Mouse (Mus musculus) right cerebral cortex, postnatal 36 days (tissue): ENCODE measurements around the gene Alox5ap.
A peak's percentile ranks its signal among the peaks of the same experiment; 100 is the strongest.

ENCODE experiments used
- DNase-seq, 2 experiments: peaks; one replicate each; pipeline ENCODE4 v3.0.0; 2022; ENCODE audit warnings: low spot score in 2 of 2, mixed read lengths in 1 of 2

The Alox5ap gene

DNA sequence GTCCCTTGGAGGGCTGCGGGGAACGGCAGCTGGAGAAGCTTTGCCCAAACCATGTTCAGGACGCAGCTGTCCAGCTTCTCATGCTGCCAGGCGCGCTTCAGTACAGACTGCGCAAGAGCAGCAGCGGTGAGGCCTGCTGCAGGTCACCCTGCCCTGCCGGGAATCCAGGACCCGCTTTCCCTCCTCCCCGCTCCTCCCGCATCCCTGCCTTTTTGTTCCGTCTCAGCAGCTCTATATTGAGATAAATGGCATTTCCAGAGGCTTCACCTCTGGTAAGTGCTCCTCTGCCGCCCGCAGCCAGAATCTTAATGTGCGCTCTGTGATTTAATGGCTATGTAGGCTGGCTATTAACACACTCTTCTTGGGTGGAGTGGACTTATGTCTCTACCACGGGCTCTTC is 5.5 kb upstream of the Alox5ap start:
- DNase-seq = no peak

GRCm38 (mm10) chr5:149261449-149261848 is 3.1 kb upstream of the Alox5ap start:
- DNase-seq = no peak

DNA sequence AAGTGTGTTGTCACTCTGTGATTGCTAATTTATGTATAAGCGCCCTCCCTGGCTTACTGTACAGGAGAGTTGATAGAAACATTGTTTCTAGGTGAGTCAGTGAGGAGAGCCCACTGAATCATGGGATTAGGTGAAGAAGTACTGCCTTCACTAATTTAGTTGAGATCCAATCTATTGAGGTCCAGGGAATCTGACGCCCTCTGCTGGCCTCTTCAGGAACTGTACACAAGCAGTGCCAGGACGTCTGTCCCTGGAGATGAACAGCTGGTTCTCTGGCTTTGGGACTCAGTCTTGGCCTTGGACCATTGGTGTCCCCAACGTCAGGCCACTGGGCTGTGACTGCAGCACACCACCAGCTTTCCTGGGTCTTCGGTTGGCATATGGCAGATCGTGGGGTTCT is 2.7 kb upstream of the Alox5ap start:
- no peak for DNase-seq

DNA sequence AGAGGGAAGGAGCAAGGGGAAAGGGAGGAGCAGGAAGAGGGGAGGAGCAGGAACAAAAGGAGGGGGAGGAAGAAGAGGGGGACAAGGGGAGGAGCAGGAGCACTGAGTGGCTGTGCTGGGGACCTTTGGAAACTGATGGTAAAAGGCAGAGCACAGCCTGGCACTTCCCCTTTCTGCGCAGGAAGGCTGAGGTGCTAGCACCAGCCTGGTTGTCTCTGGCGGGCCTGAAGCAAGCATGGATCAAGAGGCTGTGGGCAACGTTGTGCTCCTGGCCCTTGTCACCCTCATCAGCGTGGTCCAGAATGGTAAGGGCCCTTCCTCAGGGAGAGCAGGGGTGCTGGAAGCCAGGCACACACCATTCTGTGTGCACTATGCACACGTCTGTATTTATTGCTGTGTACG is 312 bp downstream of the Alox5ap start:
- no peak for DNase-seq

DNA sequence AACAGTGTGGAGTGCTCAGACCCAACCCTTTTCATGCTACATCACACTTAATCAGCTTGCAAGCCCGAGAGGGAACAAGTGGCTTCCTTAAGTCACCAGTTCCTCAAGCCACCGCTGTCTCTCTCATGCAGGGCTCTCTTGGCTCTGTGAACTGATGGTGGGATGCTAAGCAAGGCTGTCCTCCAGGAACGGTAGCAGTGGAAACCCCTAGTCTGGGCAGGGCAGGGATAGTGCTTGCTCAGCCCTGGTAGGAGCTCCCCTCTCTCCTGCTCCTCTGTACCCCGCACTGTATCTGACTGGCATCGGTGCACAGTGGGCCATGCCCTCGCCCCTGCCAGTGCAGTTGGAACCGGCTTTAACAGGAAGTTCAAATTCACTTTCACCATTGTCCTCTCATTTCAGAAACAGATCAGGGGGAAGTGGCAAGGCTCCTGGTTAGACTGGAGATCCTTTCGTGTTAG is 2.2 kb downstream of the Alox5ap start:
- no peak for DNase-seq

- no peak for DNase-seq
Observed at GRCm38 (mm10) chr5:149267493-149267892, 2.9 kb downstream of the Alox5ap start.

DNA sequence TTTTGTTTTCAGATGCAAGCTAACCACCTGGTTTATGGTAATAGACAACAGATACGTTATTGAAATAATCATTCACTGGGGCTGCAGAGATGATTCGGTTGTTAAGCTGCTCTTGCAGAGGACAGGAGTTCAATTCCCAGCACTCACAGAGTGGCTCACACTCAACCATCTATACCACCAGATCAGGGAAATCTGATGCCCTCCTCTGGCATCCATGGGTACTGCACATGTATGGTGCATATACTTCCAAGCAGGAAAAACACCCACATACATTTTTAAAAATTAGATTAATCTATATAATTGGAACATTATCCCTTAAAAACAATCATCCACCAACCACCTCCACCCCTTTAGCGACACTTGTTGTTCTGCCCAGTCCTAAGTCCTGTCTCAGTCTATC is 6.7 kb downstream of the Alox5ap start:
- no peak for DNase-seq

GRCm38 (mm10) chr5:149272535-149272934 is 8.0 kb downstream of the Alox5ap start:
- DNase-seq = no peak

DNA sequence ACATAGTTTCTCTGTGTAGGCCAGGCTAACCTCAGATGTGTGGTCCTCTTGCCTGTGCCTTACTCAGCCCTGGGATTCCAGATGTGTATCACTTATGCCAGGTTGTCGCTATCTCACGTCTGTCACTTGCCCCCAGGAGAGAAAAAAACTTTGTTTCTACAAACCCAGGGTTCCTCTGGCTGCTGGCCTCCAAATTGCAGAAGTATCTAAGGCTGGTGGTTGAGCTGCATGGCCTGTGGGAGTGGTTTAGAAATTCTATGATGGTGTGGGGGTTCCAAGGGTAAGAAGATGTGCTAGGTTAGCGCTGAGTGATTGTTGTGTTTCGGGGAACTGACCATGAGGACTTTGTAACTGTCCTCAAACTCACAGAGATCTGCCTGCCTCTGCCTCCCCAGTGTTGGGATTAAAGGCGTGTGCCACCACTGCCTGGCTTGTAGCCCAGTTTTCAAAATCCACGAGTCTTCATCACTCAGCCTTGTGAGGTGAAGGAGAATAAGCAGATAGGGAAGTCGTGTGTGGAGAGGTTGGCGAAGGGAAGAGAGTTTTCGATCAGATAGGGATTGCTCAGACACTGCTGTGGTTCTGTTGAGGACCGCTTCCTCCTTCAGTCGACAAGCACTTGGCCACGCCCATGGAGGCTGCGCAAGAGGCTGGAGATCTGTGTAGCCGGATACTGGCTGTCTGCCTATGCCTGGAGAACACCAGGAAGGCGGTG is 10.0 kb downstream of the Alox5ap start:
- DNase-seq = no peak

DNA sequence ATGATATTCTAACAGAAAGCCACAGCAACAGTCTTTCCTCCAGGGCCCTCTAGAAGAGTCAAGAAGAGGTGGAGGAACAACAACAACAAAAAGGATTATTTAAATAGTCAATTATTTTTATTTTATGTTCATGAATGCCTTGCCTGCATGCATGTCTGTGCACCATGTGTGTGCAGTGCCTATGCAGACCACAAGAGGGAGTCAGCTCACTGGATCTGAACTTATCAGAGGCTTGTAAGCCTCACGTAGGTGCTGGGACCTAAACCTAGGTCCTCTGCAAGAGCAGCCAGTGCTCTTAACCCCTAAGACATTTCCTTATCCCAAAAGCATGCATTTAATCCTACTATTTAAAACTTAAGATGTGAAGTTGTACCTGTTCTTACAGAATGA is 10.5 kb downstream of the Alox5ap start:
- no peak for DNase-seq

- DNase-seq = no peak
Observed at GRCm38 (mm10) chr5:149277529-149277928, 13.0 kb downstream of the Alox5ap start.

DNA sequence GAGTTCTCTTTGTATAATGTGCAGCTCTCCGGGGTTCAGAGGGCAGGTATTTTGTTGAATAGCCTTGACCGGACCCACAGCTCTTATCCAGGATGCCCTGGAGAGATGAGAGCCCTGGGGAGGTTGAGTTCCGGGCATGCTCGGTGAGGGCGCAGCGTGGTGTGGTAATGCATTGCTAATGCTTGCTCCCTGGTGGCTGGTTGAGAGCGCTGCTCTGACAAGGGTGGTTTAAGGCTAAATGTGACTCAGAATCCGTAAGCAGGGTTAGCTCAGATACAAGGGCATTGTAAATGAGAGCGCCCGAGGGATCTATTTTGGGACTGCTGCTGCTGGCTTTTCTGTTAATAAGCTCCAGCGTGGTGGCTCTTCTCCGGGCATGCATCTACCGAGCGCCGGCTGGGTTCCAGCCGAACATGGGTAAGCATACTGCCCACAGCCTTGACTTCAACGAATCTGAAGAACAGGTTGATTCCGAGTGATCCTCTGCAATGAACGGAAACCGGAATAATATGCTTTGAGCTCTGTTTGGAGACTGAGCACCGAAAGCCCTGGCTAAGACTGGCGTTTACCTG is 14.8 kb downstream of the Alox5ap start:
- peak in 1 of 2 experiments; percentile 36 for DNase-seq

- no peak for DNase-seq
Observed at GRCm38 (mm10) chr5:149283009-149283408, 18.4 kb downstream of the Alox5ap start.

- no peak for DNase-seq
Observed at GRCm38 (mm10) chr5:149283821-149284220, 19.3 kb downstream of the Alox5ap start.

GRCm38 (mm10) chr5:149286021-149286420 is 21.5 kb downstream of the Alox5ap start:
- no peak for DNase-seq

GRCm38 (mm10) chr5:149287148-149288038 is 22.8 kb downstream of the Alox5ap start:
- DNase-seq = peak in 1 of 2 experiments; percentile 16

DNA sequence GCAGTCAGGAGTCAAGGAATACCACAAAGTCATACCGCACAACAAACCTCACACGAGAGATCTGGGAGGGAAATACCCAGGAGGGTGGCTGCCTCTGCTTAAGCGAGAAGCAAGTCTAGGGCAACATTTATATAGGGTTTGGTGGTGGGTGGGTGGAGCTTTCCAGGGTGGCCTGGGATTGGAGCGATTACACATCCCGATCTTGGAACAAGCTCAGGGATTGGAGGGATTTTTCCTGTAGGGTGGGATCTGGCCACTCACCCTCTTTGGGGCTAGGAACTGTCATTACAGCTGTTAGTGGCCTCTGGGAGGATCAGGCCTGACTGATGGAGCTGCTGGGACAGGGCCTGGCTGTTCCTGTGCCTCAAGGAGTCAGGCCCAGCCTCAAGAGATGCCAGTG is 26.7 kb downstream of the Alox5ap start:
- no peak for DNase-seq

- DNase-seq = peak; percentile 12 to 61
Observed at GRCm38 (mm10) chr5:149293071-149293470, 28.5 kb downstream of the Alox5ap start.

DNA sequence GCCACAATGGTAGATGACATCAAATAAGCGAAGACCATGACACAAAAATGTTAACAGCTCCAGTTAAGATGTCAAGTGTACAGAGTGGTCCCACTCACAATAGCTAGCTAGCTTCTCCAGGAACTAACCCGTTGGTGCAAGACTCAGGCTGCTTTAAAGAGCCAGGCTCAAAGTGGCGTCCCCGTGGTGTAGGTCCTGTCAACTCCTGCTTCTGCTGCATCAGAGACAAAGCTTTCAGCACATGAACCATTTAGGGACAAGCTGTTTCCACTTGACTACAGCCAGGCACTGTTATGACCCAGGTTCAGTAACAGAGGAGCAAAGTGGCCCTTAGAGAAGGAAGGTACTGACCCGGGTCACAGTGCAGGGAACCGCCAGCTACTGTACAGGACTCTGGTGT is 32.2 kb downstream of the Alox5ap start:
- no peak for DNase-seq

DNA sequence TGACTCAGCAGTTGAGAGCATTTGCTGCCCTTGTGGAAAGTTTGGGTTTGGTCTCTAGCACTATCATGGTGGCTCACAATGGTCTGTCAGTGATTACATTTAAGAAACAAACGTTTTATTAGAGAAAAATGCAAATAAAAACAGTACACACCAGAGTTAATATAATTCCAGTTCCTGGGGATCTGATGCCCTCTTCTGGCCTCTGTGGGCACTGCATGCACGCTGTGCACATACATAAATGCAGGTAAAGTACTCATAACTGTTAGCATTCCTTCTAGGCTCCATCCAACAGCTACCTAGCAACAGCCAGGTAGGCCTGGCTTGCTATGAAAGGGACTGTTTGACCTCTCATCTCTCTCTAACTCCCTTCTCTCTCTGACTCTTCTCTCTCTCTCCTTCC is 32.9 kb downstream of the Alox5ap start:
- DNase-seq = no peak

DNA sequence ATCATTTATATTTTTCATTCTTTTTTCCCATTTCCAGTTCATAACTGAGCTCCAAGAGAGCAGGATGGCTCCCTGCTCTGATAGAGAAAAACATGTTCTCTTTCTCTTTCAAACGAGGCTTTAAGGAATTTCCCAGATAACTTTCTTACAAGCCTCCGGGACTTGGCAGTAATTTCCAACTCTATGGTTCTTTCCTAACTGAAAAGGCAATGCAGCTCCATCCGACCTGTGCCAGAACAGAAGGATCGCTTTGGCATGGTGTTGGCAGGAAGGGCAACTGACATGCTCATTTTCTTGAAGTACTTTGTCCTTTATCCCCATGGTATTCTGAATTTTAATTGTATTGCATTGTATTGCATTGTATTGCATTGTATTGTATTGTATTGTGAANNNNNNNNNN is 33.7 kb downstream of the Alox5ap start:
- no peak for DNase-seq

GRCm38 (mm10) chr5:149312884-149313652 is 48.5 kb downstream of the Alox5ap start:
- DNase-seq = peak; percentile 59 to 80
